Mouse (Mus musculus) neural tube, embryonic 11.5 days (tissue): ENCODE measurements around the gene Lrriq4. TPM values are rescaled to one million over a fixed set of nuclear protein-coding genes. Genes with fewer than 3 reads are reported as not detected.

Experiments
- ATAC-seq: fragments of 200-750 bp; cut with Nextera tagmentation; 2 replicates; pipeline ENCODE4 v1.8.0; 2017; ENCODE audit warnings: moderate number of reproducible peaks, mild to moderate bottlenecking, moderate TSS enrichment, moderate library complexity; ENCODE audit not compliant: insufficient read depth, low FRiP score, low TSS enrichment
- DNase-seq: peaks from one replicate; pipeline ENCODE4 v3.0.0-alpha.2; 2015; ENCODE audit warnings: low spot score
- H3K27ac ChIP-seq: fragments of 300-500 bp; sonication (generic); 2 replicates; pipeline ENCODE4 v1.5.1; 2014; ENCODE audit warnings: low read depth, mild to moderate bottlenecking, low read length
- H3K27me3 ChIP-seq: fragments of 300-500 bp; sonication (generic); 2 replicates; pipeline ENCODE4 v1.6.1; 2014; ENCODE audit warnings: mild to moderate bottlenecking, low read length, mixed read lengths; ENCODE audit not compliant: control insufficient read depth, insufficient read depth
- H3K36me3 ChIP-seq: fragments of 300-500 bp; sonication (generic); 2 replicates; pipeline ENCODE4 v1.6.1; 2014; ENCODE audit warnings: mild to moderate bottlenecking, low read length, moderate library complexity, mixed read lengths; ENCODE audit not compliant: control insufficient read depth, insufficient read depth
- H3K4me1 ChIP-seq: fragments of 300-500 bp; sonication (generic); 2 replicates; pipeline ENCODE4 v1.6.1; 2014; ENCODE audit warnings: low read length, mixed read lengths; ENCODE audit not compliant: control insufficient read depth, insufficient read depth
- H3K4me2 ChIP-seq: fragments of 300-500 bp; sonication (generic); 2 replicates; pipeline ENCODE4 v1.6.1; 2014; ENCODE audit warnings: low read depth, mild to moderate bottlenecking, moderate library complexity
- H3K4me3 ChIP-seq: fragments of 300-500 bp; sonication (generic); 2 replicates; pipeline ENCODE4 v1.5.1; 2014; ENCODE audit warnings: low read depth, low read length
- H3K9ac ChIP-seq: fragments of 300-500 bp; sonication (generic); 2 replicates; pipeline ENCODE4 v1.6.1; 2014; ENCODE audit warnings: mild to moderate bottlenecking, low read length
- H3K9me3 ChIP-seq: fragments of 300-500 bp; sonication (generic); 2 replicates; pipeline ENCODE4 v1.6.1; 2016; ENCODE audit warnings: low read length; ENCODE audit not compliant: control insufficient read depth
- WGBS: fragments of 180-500 bp; shearing (Covaris S2); extraction: QIAGEN DNeasy Blood & Tissue Kit; methylation state at CpG from one replicate; pipeline ENCODE4 v1.1.7; 2014; 5-methylcytosine and 5-hydroxymethylcytosine counted together
- polyA plus RNA-seq: library from polyadenylated mRNA; unstranded; fragments of >200 nt; fragmentation: Nextera tagmentation; extraction: Ambion mirVana; gene quantifications from 2 replicates; pipeline ENCODE4 v1.2.1, GENCODE M21; 2014

Gene Lrriq4
- polyA plus RNA-seq, 1 experiment from 2014 or later: 0.16 TPM

DNA sequence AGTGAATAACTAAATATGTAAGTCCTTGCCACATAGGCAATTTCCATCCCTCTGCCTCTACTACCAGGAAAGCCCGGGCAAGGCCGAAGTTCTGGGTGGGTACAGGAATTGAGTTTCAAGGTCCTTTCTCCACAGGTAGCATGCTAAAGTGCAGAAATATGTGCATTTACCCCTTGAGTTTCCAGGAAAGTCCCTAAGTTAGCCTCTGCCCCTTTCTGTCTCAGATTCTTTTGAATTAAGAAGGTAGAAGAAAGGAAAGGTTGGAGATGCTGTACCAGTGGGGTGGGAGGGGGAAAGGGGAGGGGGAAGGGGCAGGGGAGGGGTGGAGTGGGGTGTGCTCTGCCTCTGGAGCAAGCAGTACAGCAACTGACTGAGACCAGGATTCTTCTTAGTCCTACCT, 4.2 kb downstream of the Lrriq4 start:
- Histone ChIP-seq H3K4me3 (no peak overlapping the region), H3K36me3 (no peaks in the 10 kb centered on the region), H3K9ac (no peak overlapping the region), H3K9me3 (no peaks in the 10 kb centered on the region), H3K27me3 (peaks cover 18% of the 10 kb centered on the region), H3K4me2 (no peak overlapping the region), H3K4me1 (0 out of 2 replicates have a peak, but pooled peaks cover 8% of the 10 kb centered on the region), H3K27ac (no peak overlapping the region)
- 98% methylated on average over 2 of the region's 2 CpGs for WGBS
- ATAC-seq (no peak), DNase-seq (no peak)

- Histone ChIP-seq H3K36me3 (no peaks in the 10 kb centered on the region), H3K9ac (no peak overlapping the region), H3K27ac (no peak overlapping the region), H3K4me3 (peak overlapping the region; percentile 33), H3K27me3 (peaks cover 18% of the 10 kb centered on the region), H3K4me1 (0 out of 2 replicates have a peak, but pooled peaks cover 8% of the 10 kb centered on the region), H3K4me2 (peak overlapping the region; percentile 67), H3K9me3 (no peaks in the 10 kb centered on the region)
- ATAC-seq (0 out of 2 replicates have a peak, but pooled peaks have one; percentile 29), DNase-seq (peak; percentile 28)
- WGBS: 2% methylated on average over 41 of the region's 41 CpGs
Measured at GRCm38 (mm10) chr3:30650062-30650841, 5.9 kb downstream of the Lrriq4 start.

DNA sequence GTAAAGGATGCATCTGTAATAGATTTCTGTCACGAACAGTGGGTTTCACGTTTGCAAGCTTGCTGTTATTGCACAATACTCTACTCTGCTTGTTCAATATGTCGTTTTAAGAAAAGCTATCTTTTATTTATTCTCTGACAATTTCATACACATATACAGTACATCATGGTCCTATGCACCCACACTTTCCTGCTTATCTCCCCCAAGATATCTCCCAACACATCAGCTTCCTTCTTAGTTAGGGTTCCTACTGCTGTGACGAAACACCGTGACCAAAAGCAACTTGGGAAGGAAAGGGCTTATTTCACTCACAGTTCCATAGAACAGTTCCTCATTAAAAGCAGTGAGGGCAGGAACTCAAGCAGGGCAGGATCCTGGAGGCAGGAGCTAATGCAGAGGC, 11.6 kb downstream of the Lrriq4 start:
- ATAC-seq: no peak
- 93% methylated on average over 5 of the region's 5 CpGs for WGBS
- no peaks in the 10 kb centered on the region for H3K9me3 ChIP-seq
- no peak overlapping the region for H3K9ac ChIP-seq
- no peak overlapping the region for H3K4me3 ChIP-seq
- H3K4me1 ChIP-seq: no peaks in the 10 kb centered on the region
- DNase-seq: no peak
- H3K27me3 ChIP-seq: peaks cover 6% of the 10 kb centered on the region
- no peak overlapping the region for H3K4me2 ChIP-seq
- H3K36me3 ChIP-seq: no peaks in the 10 kb centered on the region
- no peak overlapping the region for H3K27ac ChIP-seq

DNA sequence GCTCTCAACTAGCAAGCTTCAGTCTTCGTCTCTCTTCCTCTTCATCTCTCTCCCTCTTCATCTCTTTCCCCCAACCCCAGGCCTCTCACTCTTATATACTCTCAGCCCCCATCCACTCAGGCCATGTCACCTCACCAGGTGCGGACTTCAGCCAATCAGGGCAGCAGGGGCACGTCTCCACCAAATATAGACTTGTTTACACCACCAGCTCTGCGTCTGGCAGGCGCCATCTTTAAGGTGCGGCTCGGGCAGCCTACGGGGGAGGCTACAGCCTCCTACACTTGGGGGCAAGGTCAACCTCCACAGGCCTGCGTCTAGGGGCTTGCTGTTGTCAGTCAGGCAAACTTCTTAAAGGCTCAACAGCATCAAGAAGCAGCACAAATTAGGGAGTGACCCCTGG, 14.2 kb downstream of the Lrriq4 start:
- DNase-seq (no peak), ATAC-seq (no peak)
- Histone ChIP-seq H3K27ac (no peak overlapping the region), H3K9me3 (no peaks in the 10 kb centered on the region), H3K4me3 (no peak overlapping the region), H3K9ac (no peak overlapping the region), H3K27me3 (no peaks in the 10 kb centered on the region), H3K4me2 (no peak overlapping the region), H3K4me1 (no peaks in the 10 kb centered on the region), H3K36me3 (no peaks in the 10 kb centered on the region)
- WGBS: 84% methylated on average over 9 of the region's 9 CpGs

GRCm38 (mm10) chr3:30683190-30683589, 38.9 kb downstream of the Lrriq4 start:
- Histone ChIP-seq H3K9ac (no peak overlapping the region), H3K9me3 (no peaks in the 10 kb centered on the region), H3K4me2 (no peak overlapping the region), H3K27ac (no peak overlapping the region), H3K4me1 (no peaks in the 10 kb centered on the region), H3K4me3 (no peak overlapping the region), H3K36me3 (no peaks in the 10 kb centered on the region), H3K27me3 (no peaks in the 10 kb centered on the region)
- no peak for ATAC-seq
- no peak for DNase-seq
- 92% methylated on average over 6 of the region's 6 CpGs for WGBS

DNA sequence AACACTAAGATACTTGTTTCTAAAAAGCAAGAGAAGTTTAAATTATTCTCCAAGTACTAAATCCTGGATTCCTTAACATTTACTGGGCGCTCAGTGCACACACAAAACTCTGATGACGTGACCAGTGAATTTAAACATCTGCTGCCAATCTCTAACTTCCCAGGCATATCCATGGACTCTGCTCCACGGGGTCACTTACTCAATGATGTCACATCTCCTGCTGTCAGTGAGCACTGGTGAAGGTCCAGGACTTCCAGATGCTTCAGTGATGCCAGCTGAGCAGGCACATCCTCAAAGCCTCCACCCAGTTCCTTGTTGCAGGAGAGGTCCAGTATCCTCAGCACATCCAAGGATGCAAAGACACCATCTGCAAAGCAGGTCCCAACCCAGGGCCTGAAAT, 42.9 kb downstream of the Lrriq4 start:
- Histone ChIP-seq H3K9ac (no peak overlapping the region), H3K4me1 (no peaks in the 10 kb centered on the region), H3K36me3 (no peaks in the 10 kb centered on the region), H3K27me3 (no peaks in the 10 kb centered on the region), H3K4me3 (no peak overlapping the region), H3K9me3 (no peaks in the 10 kb centered on the region), H3K4me2 (no peak overlapping the region), H3K27ac (no peak overlapping the region)
- DNase-seq (no peak), ATAC-seq (no peak)
- WGBS: 82% methylated on average over 3 of the region's 3 CpGs

- Histone ChIP-seq H3K36me3 (no peaks in the 10 kb centered on the region), H3K27ac (no peak overlapping the region), H3K4me3 (no peak overlapping the region), H3K4me2 (no peak overlapping the region), H3K27me3 (no peaks in the 10 kb centered on the region), H3K9me3 (no peaks in the 10 kb centered on the region), H3K9ac (no peak overlapping the region), H3K4me1 (no peaks in the 10 kb centered on the region)
- DNase-seq (no peak), ATAC-seq (no peak)
- WGBS: 81% methylated on average over 7 of the region's 7 CpGs
Measured at GRCm38 (mm10) chr3:30690976-30691375, 46.7 kb downstream of the Lrriq4 start.

- H3K27ac ChIP-seq: no peak overlapping the region
- no peaks in the 10 kb centered on the region for H3K27me3 ChIP-seq
- H3K4me1 ChIP-seq: no peaks in the 10 kb centered on the region
- ATAC-seq (no peak), DNase-seq (no peak)
- no peaks in the 10 kb centered on the region for H3K9me3 ChIP-seq
- H3K4me2 ChIP-seq: no peak overlapping the region
- H3K4me3 ChIP-seq: no peak overlapping the region
- H3K9ac ChIP-seq: no peak overlapping the region
- WGBS: 91% methylated on average over 2 of the region's 2 CpGs
- no peaks in the 10 kb centered on the region for H3K36me3 ChIP-seq
Measured at GRCm38 (mm10) chr3:30695661-30696060, 51.4 kb downstream of the Lrriq4 start.

DNA sequence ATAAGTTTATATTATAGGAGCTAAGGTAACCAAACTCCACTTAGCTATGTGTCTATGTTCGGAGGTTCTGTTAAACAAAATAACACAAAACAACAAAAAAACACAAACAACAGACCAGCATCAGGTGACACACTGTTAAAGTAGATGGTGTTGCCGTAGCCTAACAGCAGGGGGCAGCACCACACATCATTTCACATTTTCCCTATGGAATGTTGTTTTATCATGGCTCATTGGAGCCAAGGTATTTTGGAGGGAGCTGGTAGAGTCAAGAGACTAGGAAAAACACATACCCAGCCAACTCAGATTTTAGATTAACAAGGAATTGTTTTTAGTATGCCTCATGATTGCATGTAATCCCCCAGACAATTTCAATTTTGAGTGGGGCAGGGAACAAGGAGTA, 52.0 kb downstream of the Lrriq4 start:
- no peak overlapping the region for H3K4me2 ChIP-seq
- no peaks in the 10 kb centered on the region for H3K27me3 ChIP-seq
- no peak overlapping the region for H3K4me3 ChIP-seq
- ATAC-seq (no peak), DNase-seq (peak; percentile 65)
- WGBS: 14% methylated on average over 2 of the region's 2 CpGs
- H3K9me3 ChIP-seq: no peaks in the 10 kb centered on the region
- H3K9ac ChIP-seq: no peak overlapping the region
- no peaks in the 10 kb centered on the region for H3K36me3 ChIP-seq
- H3K27ac ChIP-seq: no peak overlapping the region
- H3K4me1 ChIP-seq: no peaks in the 10 kb centered on the region
